Mouse (Mus musculus): Measurements from ENCODE around the gene Fam107b. TPM values are rescaled to one million over a fixed set of nuclear protein-coding genes. Genes with fewer than 3 reads are reported as not detected.

Fam107b gene
- total and polyA plus RNA-seq, 3 experiments = 3.6 to 34.1 (median 19.4) TPM

GRCm38 (mm10) chr2:3682699-3683098 lies 112.4 kb downstream of the Fam107b start:
- TF ChIP-seq TAL1 (conservative IDR thresholded peaks at IDR 0.05; ENCODE audit: low read depth, low read length) (no peak), POLR2AphosphoS5 (IDR thresholded peaks at IDR 0.05; ENCODE audit: insufficient replicate concordance, low read depth, low read length) (no peak)
- no peaks in the 10 kb centered on the region for H3K4me1 ChIP-seq (ENCODE audit: insufficient read depth, low read depth, low read length)

GRCm38 (mm10) chr2:3683343-3683742 lies 113.1 kb downstream of the Fam107b start:
- DNase-seq (ENCODE audit: low spot score) = no peak
- Histone ChIP-seq H3K9me3 (replicated peaks) (no peaks in the 10 kb centered on the region), H3K36me3 (replicated peaks) (no peaks in the 10 kb centered on the region), H3K27me3 (ENCODE audit: insufficient read depth, low read length) (no peaks in the 10 kb centered on the region; the same call in 1 of the 2 replicates), H3K4me1 (ENCODE audit: insufficient read depth, low read depth, low read length) (no peaks in the 10 kb centered on the region), H3K4me3 (ENCODE audit: low read depth, low read length) (no peak overlapping the region)
- no peak for ATAC-seq (ENCODE audit: extremely low read depth, insufficient number of reproducible peaks, low FRiP score, poor library complexity, severe bottlenecking)
- TF ChIP-seq TAL1 (conservative IDR thresholded peaks at IDR 0.05; ENCODE audit: low read depth, low read length) = no peak
- no peak for TF ChIP-seq GATA1 (IDR thresholded peaks at IDR 0.05; ENCODE audit: borderline replicate concordance, low read length)
- TF ChIP-seq GATA2 (IDR thresholded peaks at IDR 0.05; ENCODE audit: borderline replicate concordance, low read depth, low read length) = no peak
- TF ChIP-seq CTCF (IDR thresholded peaks at IDR 0.05; ENCODE audit: low read depth, low read length) = no peak
- no peak for TF ChIP-seq POLR2AphosphoS5 (IDR thresholded peaks at IDR 0.05; ENCODE audit: insufficient replicate concordance, low read depth, low read length)

More at GRCm38 (mm10) chr2:3682699-3683098, 112.4 kb downstream of the Fam107b start:
- no peak for ATAC-seq (ENCODE audit: extremely low read depth, insufficient number of reproducible peaks, low FRiP score, poor library complexity, severe bottlenecking)
- no peak for DNase-seq (ENCODE audit: low spot score)
- Histone ChIP-seq H3K36me3 (replicated peaks) (no peaks in the 10 kb centered on the region), H3K4me3 (ENCODE audit: low read depth, low read length) (no peak overlapping the region), H3K9me3 (replicated peaks) (no peaks in the 10 kb centered on the region), H3K27me3 (ENCODE audit: insufficient read depth, low read length) (no peaks in the 10 kb centered on the region; the same call in 1 of the 2 replicates)

- ATAC-seq (ENCODE audit: extremely low read depth, insufficient number of reproducible peaks, low FRiP score, poor library complexity, severe bottlenecking) (no peak), DNase-seq (ENCODE audit: low spot score) (no peak)
- H3K27me3 ChIP-seq (ENCODE audit: insufficient read depth, low read length) = no peaks in the 10 kb centered on the region; the same call in 1 of the 2 replicates
- H3K36me3 ChIP-seq (replicated peaks) = no peaks in the 10 kb centered on the region
- no peaks in the 10 kb centered on the region for H3K4me1 ChIP-seq (ENCODE audit: insufficient read depth, low read depth, low read length)
- no peak overlapping the region for H3K4me3 ChIP-seq (ENCODE audit: low read depth, low read length)
- TF ChIP-seq GATA2 (IDR thresholded peaks at IDR 0.05; ENCODE audit: borderline replicate concordance, low read depth, low read length) = no peak
- no peak for TF ChIP-seq POLR2AphosphoS5 (IDR thresholded peaks at IDR 0.05; ENCODE audit: insufficient replicate concordance, low read depth, low read length)
- TF ChIP-seq TAL1 (conservative IDR thresholded peaks at IDR 0.05; ENCODE audit: low read depth, low read length) = no peak
- TF ChIP-seq CTCF (IDR thresholded peaks at IDR 0.05; ENCODE audit: low read depth, low read length) = no peak
- TF ChIP-seq GATA1 (IDR thresholded peaks at IDR 0.05; ENCODE audit: borderline replicate concordance, low read length) = no peak
- H3K9me3 ChIP-seq (replicated peaks) = no peaks in the 10 kb centered on the region
Observed at GRCm38 (mm10) chr2:3683751-3684229, 113.5 kb downstream of the Fam107b start.

- H3K9me3 ChIP-seq (replicated peaks) = no peaks in the 10 kb centered on the region
- TF ChIP-seq TAL1 (conservative IDR thresholded peaks at IDR 0.05; ENCODE audit: low read depth, low read length) = no peak
- TF ChIP-seq GATA1 (IDR thresholded peaks at IDR 0.05; ENCODE audit: borderline replicate concordance, low read length) = no peak
- no peak for TF ChIP-seq GATA2 (IDR thresholded peaks at IDR 0.05; ENCODE audit: borderline replicate concordance, low read depth, low read length)
- no peak for TF ChIP-seq POLR2AphosphoS5 (IDR thresholded peaks at IDR 0.05; ENCODE audit: insufficient replicate concordance, low read depth, low read length)
- TF ChIP-seq CTCF (IDR thresholded peaks at IDR 0.05; ENCODE audit: low read depth, low read length) = no peak
- ATAC-seq (ENCODE audit: extremely low read depth, insufficient number of reproducible peaks, low FRiP score, poor library complexity, severe bottlenecking) = no peak
- H3K4me3 ChIP-seq (ENCODE audit: low read depth, low read length) = no peak overlapping the region
- H3K36me3 ChIP-seq (replicated peaks) = no peaks in the 10 kb centered on the region
- H3K4me1 ChIP-seq (ENCODE audit: insufficient read depth, low read depth, low read length) = no peaks in the 10 kb centered on the region
- no peak for DNase-seq (ENCODE audit: low spot score)
- no peaks in the 10 kb centered on the region; the same call in 1 of the 2 replicates for H3K27me3 ChIP-seq (ENCODE audit: insufficient read depth, low read length)
Observed at GRCm38 (mm10) chr2:3690221-3690620, 119.9 kb downstream of the Fam107b start.

GRCm38 (mm10) chr2:3692833-3693232 lies 122.5 kb downstream of the Fam107b start:
- Histone ChIP-seq H3K36me3 (replicated peaks) (no peaks in the 10 kb centered on the region), H3K4me1 (ENCODE audit: insufficient read depth, low read depth, low read length) (no peaks in the 10 kb centered on the region), H3K4me3 (ENCODE audit: low read depth, low read length) (no peak overlapping the region), H3K27me3 (ENCODE audit: insufficient read depth, low read length) (no peaks in the 10 kb centered on the region), H3K9me3 (replicated peaks) (no peaks in the 10 kb centered on the region)
- ATAC-seq (ENCODE audit: extremely low read depth, insufficient number of reproducible peaks, low FRiP score, poor library complexity, severe bottlenecking) = no peak
- TF ChIP-seq POLR2AphosphoS5 (IDR thresholded peaks at IDR 0.05; ENCODE audit: insufficient replicate concordance, low read depth, low read length) = no peak
- TF ChIP-seq TAL1 (conservative IDR thresholded peaks at IDR 0.05; ENCODE audit: low read depth, low read length) = no peak
- TF ChIP-seq GATA2 (IDR thresholded peaks at IDR 0.05; ENCODE audit: borderline replicate concordance, low read depth, low read length) = no peak
- TF ChIP-seq CTCF (IDR thresholded peaks at IDR 0.05; ENCODE audit: low read depth, low read length) = no peak
- no peak for TF ChIP-seq GATA1 (IDR thresholded peaks at IDR 0.05; ENCODE audit: borderline replicate concordance, low read length)
- DNase-seq (ENCODE audit: low spot score) = no peak

- Histone ChIP-seq H3K4me3 (ENCODE audit: low read depth, low read length) (no peak overlapping the region), H3K4me1 (ENCODE audit: insufficient read depth, low read depth, low read length) (no peaks in the 10 kb centered on the region), H3K27me3 (ENCODE audit: insufficient read depth, low read length) (no peaks in the 10 kb centered on the region), H3K9me3 (replicated peaks) (no peaks in the 10 kb centered on the region), H3K36me3 (replicated peaks) (no peaks in the 10 kb centered on the region)
- DNase-seq (ENCODE audit: low spot score) = no peak
- TF ChIP-seq TAL1 (conservative IDR thresholded peaks at IDR 0.05; ENCODE audit: low read depth, low read length) (no peak), CTCF (IDR thresholded peaks at IDR 0.05; ENCODE audit: low read depth, low read length) (no peak), GATA2 (IDR thresholded peaks at IDR 0.05; ENCODE audit: borderline replicate concordance, low read depth, low read length) (no peak), POLR2AphosphoS5 (IDR thresholded peaks at IDR 0.05; ENCODE audit: insufficient replicate concordance, low read depth, low read length) (no peak), GATA1 (IDR thresholded peaks at IDR 0.05; ENCODE audit: borderline replicate concordance, low read length) (no peak)
- ATAC-seq (ENCODE audit: extremely low read depth, insufficient number of reproducible peaks, low FRiP score, poor library complexity, severe bottlenecking) = no peak
Observed at GRCm38 (mm10) chr2:3695900-3696299, 125.6 kb downstream of the Fam107b start.
